Mouse (Mus musculus) kidney, embryonic 15.5 days (tissue): ENCODE results near the gene Slc38a10. TPM values are rescaled to one million over a fixed set of nuclear protein-coding genes. Genes with fewer than 3 reads are reported as not detected.

ENCODE experiments used
- ATAC-seq: fragments of 200-750 bp; cut with Nextera tagmentation; replicated peaks from 2 replicates; pipeline ENCODE4 v1.8.0; 2017; ENCODE audit warnings: moderate TSS enrichment; ENCODE audit not compliant: low FRiP score
- H3K27ac ChIP-seq: fragments of 300-500 bp; sonication (generic); 2 replicates; pipeline ENCODE4 v1.5.1; 2015; ENCODE audit warnings: mild to moderate bottlenecking, inconsistent platforms
- H3K27me3 ChIP-seq: fragments of 300-500 bp; sonication (generic); 2 replicates; pipeline ENCODE4 v1.6.1; 2015; ENCODE audit warnings: inconsistent platforms
- H3K36me3 ChIP-seq: fragments of 300-500 bp; sonication (generic); 2 replicates; pipeline ENCODE4 v1.6.1; 2015; ENCODE audit warnings: inconsistent platforms
- H3K4me1 ChIP-seq: fragments of 300-500 bp; sonication (generic); 2 replicates; pipeline ENCODE4 v1.6.1; 2015; ENCODE audit warnings: inconsistent platforms
- H3K4me2 ChIP-seq: fragments of 300-500 bp; sonication (generic); 2 replicates; pipeline ENCODE4 v1.6.1; 2015; ENCODE audit warnings: moderate library complexity, mild to moderate bottlenecking, inconsistent platforms
- H3K4me3 ChIP-seq: fragments of 300-500 bp; sonication (generic); replicated peaks from 2 replicates; pipeline ENCODE4 v1.5.1; 2015; ENCODE audit warnings: mild to moderate bottlenecking, inconsistent platforms
- H3K9ac ChIP-seq: fragments of 300-500 bp; sonication (generic); 2 replicates; pipeline ENCODE4 v1.6.1; 2015; ENCODE audit warnings: mild to moderate bottlenecking, inconsistent platforms
- H3K9me3 ChIP-seq: fragments of 300-500 bp; sonication (generic); replicated peaks from 2 replicates; pipeline ENCODE4 v1.6.1; 2016; ENCODE audit warnings: inconsistent platforms
- WGBS: fragments of 180-500 bp; shearing (Covaris S2); methylation state at CpG from one replicate; pipeline ENCODE4 v1.1.7; 2015; ENCODE audit warnings: mixed read lengths; 5-methylcytosine and 5-hydroxymethylcytosine counted together
- polyA plus RNA-seq: library from polyadenylated mRNA; unstranded; fragments of >200 nt; fragmentation: Nextera tagmentation; extraction: Ambion mirVana; gene quantifications from 2 replicates; pipeline ENCODE4 v1.2.1, GENCODE M21; 2015

Gene Slc38a10
- polyA plus RNA-seq, 1 experiment from 2014 or later = 115 TPM

GRCm38 (mm10) chr11:120150440-120151112 is 570 bp downstream of the Slc38a10 start:
- Histone ChIP-seq H3K27me3 (no peaks in the 10 kb centered on the region), H3K9ac (peak overlapping the region; percentile 84), H3K9me3 (no peaks in the 10 kb centered on the region), H3K36me3 (peaks cover 11% of the 10 kb centered on the region; the same call in 1 of the 2 replicates), H3K27ac (peak overlapping the region; percentile 88), H3K4me1 (peaks cover 39% of the 10 kb centered on the region), H3K4me3 (peak overlapping the region; percentile 68), H3K4me2 (peak overlapping the region; percentile 80)
- peak; percentile 34 for ATAC-seq
- under 1% methylated on average over 44 of the region's 44 CpGs for WGBS

- peak overlapping the region; percentile 88 for H3K27ac ChIP-seq
Measured at GRCm38 (mm10) chr11:120149510-120150200, 1.5 kb downstream of the Slc38a10 start.

GRCm38 (mm10) chr11:120148201-120148855 is 2.8 kb downstream of the Slc38a10 start:
- Histone ChIP-seq H3K9me3 (no peaks in the 10 kb centered on the region), H3K27me3 (no peaks in the 10 kb centered on the region), H3K36me3 (peaks cover 6% of the 10 kb centered on the region; the same call in 1 of the 2 replicates), H3K27ac (peak overlapping the region; percentile 59), H3K4me1 (peaks cover 62% of the 10 kb centered on the region), H3K4me3 (no peak overlapping the region), H3K9ac (no peak overlapping the region), H3K4me2 (no peak overlapping the region)
- ATAC-seq = no peak
- 67% methylated on average over 8 of the region's 8 CpGs for WGBS

More at GRCm38 (mm10) chr11:120149510-120150200, 1.5 kb downstream of the Slc38a10 start:
- Histone ChIP-seq H3K9me3 (no peaks in the 10 kb centered on the region), H3K4me2 (peak overlapping the region; percentile 80), H3K9ac (peak overlapping the region; percentile 84; the same call in 1 of the 2 replicates), H3K4me3 (peak overlapping the region; percentile 68), H3K4me1 (peaks cover 49% of the 10 kb centered on the region), H3K27me3 (no peaks in the 10 kb centered on the region), H3K36me3 (peaks cover 11% of the 10 kb centered on the region; the same call in 1 of the 2 replicates)
- WGBS = 37% methylated on average over 6 of the region's 6 CpGs
- ATAC-seq = no peak

GRCm38 (mm10) chr11:120143708-120144497 is 7.2 kb downstream of the Slc38a10 start:
- Histone ChIP-seq H3K27ac (peak overlapping the region; percentile 83), H3K9me3 (no peaks in the 10 kb centered on the region), H3K4me1 (peaks cover 63% of the 10 kb centered on the region), H3K27me3 (no peaks in the 10 kb centered on the region), H3K36me3 (peaks cover 22% of the 10 kb centered on the region), H3K4me2 (no peak overlapping the region), H3K4me3 (no peak overlapping the region), H3K9ac (0 out of 2 replicates have a peak overlapping the region, but pooled peaks have one; percentile 22)
- ATAC-seq = peak; percentile 69
- 37% methylated on average over 13 of the region's 13 CpGs for WGBS

- WGBS = 52% methylated on average over 3 of the region's 3 CpGs
- peak overlapping the region; percentile 83 for H3K27ac ChIP-seq
- H3K27me3 ChIP-seq = no peaks in the 10 kb centered on the region
- H3K4me1 ChIP-seq = peaks cover 60% of the 10 kb centered on the region
- no peak overlapping the region for H3K4me3 ChIP-seq
- peak; percentile 41; the same call in 1 of the 2 replicates for ATAC-seq
- H3K9me3 ChIP-seq = no peaks in the 10 kb centered on the region
- no peak overlapping the region for H3K4me2 ChIP-seq
- no peak overlapping the region for H3K9ac ChIP-seq
- H3K36me3 ChIP-seq = peaks cover 22% of the 10 kb centered on the region
Measured at GRCm38 (mm10) chr11:120142601-120143051, 8.5 kb downstream of the Slc38a10 start.

- no peak overlapping the region for H3K27ac ChIP-seq
- no peak overlapping the region for H3K4me2 ChIP-seq
- H3K36me3 ChIP-seq = peaks cover 25% of the 10 kb centered on the region
- no peaks in the 10 kb centered on the region for H3K9me3 ChIP-seq
- 72% methylated on average over 6 of the region's 6 CpGs for WGBS
- no peak for ATAC-seq
- H3K4me3 ChIP-seq = no peak overlapping the region
- H3K27me3 ChIP-seq = no peaks in the 10 kb centered on the region
- H3K9ac ChIP-seq = no peak overlapping the region
- H3K4me1 ChIP-seq = peaks cover 61% of the 10 kb centered on the region
Measured at GRCm38 (mm10) chr11:120140255-120140654, 10.9 kb downstream of the Slc38a10 start.

- no peak for ATAC-seq
Measured at GRCm38 (mm10) chr11:120139309-120139731, 11.8 kb downstream of the Slc38a10 start.

GRCm38 (mm10) chr11:120137625-120138004 is 13.5 kb downstream of the Slc38a10 start:
- no peak overlapping the region for H3K4me2 ChIP-seq
- H3K9ac ChIP-seq = no peak overlapping the region
- H3K27me3 ChIP-seq = no peaks in the 10 kb centered on the region
- H3K27ac ChIP-seq = 0 out of 2 replicates have a peak overlapping the region, but pooled peaks have one; percentile 18
- no peak overlapping the region for H3K4me3 ChIP-seq
- no peaks in the 10 kb centered on the region for H3K9me3 ChIP-seq
- ATAC-seq = no peak
- H3K4me1 ChIP-seq = peaks cover 35% of the 10 kb centered on the region
- 33% methylated on average over 5 of the region's 5 CpGs for WGBS
- peaks cover 50% of the 10 kb centered on the region for H3K36me3 ChIP-seq

More at GRCm38 (mm10) chr11:120139309-120139731, 11.8 kb downstream of the Slc38a10 start:
- H3K36me3 ChIP-seq = peaks cover 35% of the 10 kb centered on the region
- peaks cover 52% of the 10 kb centered on the region for H3K4me1 ChIP-seq
- no peak overlapping the region for H3K4me2 ChIP-seq
- H3K27me3 ChIP-seq = no peaks in the 10 kb centered on the region
- no peak overlapping the region for H3K27ac ChIP-seq
- H3K9me3 ChIP-seq = no peaks in the 10 kb centered on the region
- 83% methylated on average over 10 of the region's 10 CpGs for WGBS
- H3K4me3 ChIP-seq = no peak overlapping the region
- H3K9ac ChIP-seq = no peak overlapping the region

GRCm38 (mm10) chr11:120136796-120137624 is 14.1 kb downstream of the Slc38a10 start:
- H3K4me1 ChIP-seq = peaks cover 29% of the 10 kb centered on the region
- ATAC-seq = no peak
- no peak overlapping the region for H3K9ac ChIP-seq
- H3K4me3 ChIP-seq = no peak overlapping the region
- no peak overlapping the region for H3K4me2 ChIP-seq
- H3K9me3 ChIP-seq = no peaks in the 10 kb centered on the region
- 59% methylated on average over 23 of the region's 23 CpGs for WGBS
- H3K36me3 ChIP-seq = peaks cover 56% of the 10 kb centered on the region
- H3K27ac ChIP-seq = 0 out of 2 replicates have a peak overlapping the region, but pooled peaks have one; percentile 18
- H3K27me3 ChIP-seq = no peaks in the 10 kb centered on the region

- Histone ChIP-seq H3K4me2 (no peak overlapping the region), H3K9ac (no peak overlapping the region), H3K27ac (no peak overlapping the region), H3K4me3 (no peak overlapping the region), H3K4me1 (peaks cover 29% of the 10 kb centered on the region), H3K9me3 (no peaks in the 10 kb centered on the region), H3K36me3 (peaks cover 62% of the 10 kb centered on the region), H3K27me3 (no peaks in the 10 kb centered on the region)
- no peak for ATAC-seq
- 88% methylated on average over 8 of the region's 8 CpGs for WGBS
Measured at GRCm38 (mm10) chr11:120136195-120136594, 15.0 kb downstream of the Slc38a10 start.
